Mouse (Mus musculus): ENCODE data around the gene Soga1. TPM values are rescaled to one million over a fixed set of nuclear protein-coding genes. Genes with fewer than 3 reads are reported as not detected.

Gene Soga1
- polyA plus RNA-seq (2016; fragmentation: Nextera tagmentation; extraction: Ambion mirVana): 5.3 and 5.7 TPM in 2 replicates

- peaks cover 52% of the 10 kb centered on the region for H3K4me1 ChIP-seq
- H3K27me3 ChIP-seq (ENCODE audit: low read depth, poor library complexity, severe bottlenecking): no peaks in the 10 kb centered on the region
- under 1% methylated on average over 128 of the region's 136 CpGs for WGBS
These were observed at the start of gene Soga1 for GRCm38 (mm10) chr2:157078793-157079700. Gene Soga1, minus strand, starts transcription at chr2:157079254.

DNA sequence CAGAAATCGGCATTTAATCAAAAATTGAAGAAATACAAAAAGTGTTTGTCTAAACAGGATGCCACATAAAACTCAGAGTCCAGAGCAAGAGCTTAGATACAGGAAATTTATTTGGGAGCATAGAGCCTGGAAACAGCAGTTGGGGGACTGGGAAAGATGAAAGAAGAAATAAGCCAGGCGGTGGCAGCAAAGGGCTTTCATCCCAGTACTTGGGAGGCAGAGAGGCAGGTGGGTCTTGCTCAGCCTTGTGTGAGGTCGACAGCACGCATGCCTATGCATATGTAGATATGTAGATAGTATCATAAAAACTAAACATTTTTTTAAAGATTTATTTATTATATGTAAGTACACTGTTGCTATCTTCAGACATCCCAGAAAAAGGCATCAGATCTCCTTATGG is 49.0 kb upstream of the Soga1 start:
- Histone ChIP-seq H3K27ac (no peak overlapping the region), H3K36me3 (peaks cover 28% of the 10 kb centered on the region), H3K27me3 (ENCODE audit: low read depth, poor library complexity, severe bottlenecking) (no peaks in the 10 kb centered on the region), H3K4me3 (no peak overlapping the region), H3K9me3 (replicated peaks) (no peaks in the 10 kb centered on the region), H3K4me1 (no peaks in the 10 kb centered on the region)
- no peak for DNase-seq (ENCODE audit: low spot score)
- 78% methylated on average over 4 of the region's 4 CpGs for WGBS

More at GRCm38 (mm10) chr2:157078793-157079700, at the start of gene Soga1:
- peaks cover 34% of the 10 kb centered on the region for H3K36me3 ChIP-seq
- DNase-seq (ENCODE audit: low spot score): peak; percentile 91
- peak within 1 kb of the TSS; percentile 92 for H3K4me3 ChIP-seq
- H3K27ac ChIP-seq: peak within 1 kb of the TSS; percentile 99
- H3K9me3 ChIP-seq (replicated peaks): no peaks in the 10 kb centered on the region

DNA sequence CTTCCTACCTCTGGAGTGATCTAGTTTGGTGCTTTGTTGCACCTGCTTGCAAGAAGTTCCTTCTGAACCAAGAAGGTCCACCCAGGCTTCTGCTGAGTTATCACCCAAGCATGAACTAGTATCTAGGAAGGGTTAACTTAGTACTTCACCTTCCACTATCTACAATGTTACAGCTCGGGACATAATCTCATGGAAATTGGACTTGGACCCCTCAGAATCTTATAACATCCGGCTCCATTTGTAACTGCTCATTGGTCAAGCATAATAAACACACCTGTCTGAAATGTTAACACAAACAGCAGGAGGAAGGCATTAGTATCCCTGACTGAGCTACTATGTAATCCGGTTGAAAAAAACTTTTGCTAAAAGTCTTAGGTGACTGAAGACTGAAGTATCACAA is 48.3 kb upstream of the Soga1 start:
- peaks cover 34% of the 10 kb centered on the region for H3K36me3 ChIP-seq
- H3K27ac ChIP-seq: no peak overlapping the region
- H3K4me3 ChIP-seq: no peak overlapping the region
- H3K9me3 ChIP-seq (replicated peaks): no peaks in the 10 kb centered on the region
- no peak for DNase-seq (ENCODE audit: low spot score)
- no peaks in the 10 kb centered on the region for H3K4me1 ChIP-seq
- no peaks in the 10 kb centered on the region for H3K27me3 ChIP-seq (ENCODE audit: low read depth, poor library complexity, severe bottlenecking)
- 90% methylated on average over 3 of the region's 3 CpGs for WGBS

- H3K9me3 ChIP-seq (replicated peaks): no peaks in the 10 kb centered on the region
- no peaks in the 10 kb centered on the region for H3K27me3 ChIP-seq (ENCODE audit: low read depth, poor library complexity, severe bottlenecking)
- H3K27ac ChIP-seq: no peak overlapping the region
- no peaks in the 10 kb centered on the region for H3K4me1 ChIP-seq
- 92% methylated on average over 3 of the region's 3 CpGs for WGBS
- no peak for DNase-seq (ENCODE audit: low spot score)
- H3K36me3 ChIP-seq: peaks cover 52% of the 10 kb centered on the region
- no peak overlapping the region for H3K4me3 ChIP-seq
These were observed 46.2 kb upstream of the Soga1 start for GRCm38 (mm10) chr2:157125246-157125645.

DNA sequence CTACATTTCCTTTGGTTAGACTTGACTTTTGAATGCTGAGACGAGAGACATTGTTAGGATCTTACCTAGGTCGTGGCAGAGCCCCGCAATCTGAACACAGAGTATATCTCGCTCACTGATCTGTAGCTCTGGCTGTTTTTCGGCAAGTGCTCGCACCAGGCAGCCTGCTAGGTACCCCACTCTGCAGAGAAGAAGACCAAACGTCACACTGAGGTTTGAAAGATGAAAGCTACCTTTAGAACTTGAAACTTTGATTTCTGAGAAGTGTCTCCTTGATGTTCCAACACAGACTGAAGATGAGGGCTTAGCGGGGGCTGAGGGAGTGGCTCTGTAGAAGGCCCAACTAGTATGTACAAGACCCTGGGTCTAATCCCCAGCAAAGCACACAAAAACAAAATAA is 42.7 kb upstream of the Soga1 start:
- peaks cover 56% of the 10 kb centered on the region for H3K36me3 ChIP-seq
- H3K27me3 ChIP-seq (ENCODE audit: low read depth, poor library complexity, severe bottlenecking): no peaks in the 10 kb centered on the region
- 93% methylated on average over 8 of the region's 8 CpGs for WGBS
- DNase-seq (ENCODE audit: low spot score): no peak
- H3K27ac ChIP-seq: no peak overlapping the region
- H3K9me3 ChIP-seq (replicated peaks): no peaks in the 10 kb centered on the region
- H3K4me3 ChIP-seq: no peak overlapping the region
- no peaks in the 10 kb centered on the region for H3K4me1 ChIP-seq

DNA sequence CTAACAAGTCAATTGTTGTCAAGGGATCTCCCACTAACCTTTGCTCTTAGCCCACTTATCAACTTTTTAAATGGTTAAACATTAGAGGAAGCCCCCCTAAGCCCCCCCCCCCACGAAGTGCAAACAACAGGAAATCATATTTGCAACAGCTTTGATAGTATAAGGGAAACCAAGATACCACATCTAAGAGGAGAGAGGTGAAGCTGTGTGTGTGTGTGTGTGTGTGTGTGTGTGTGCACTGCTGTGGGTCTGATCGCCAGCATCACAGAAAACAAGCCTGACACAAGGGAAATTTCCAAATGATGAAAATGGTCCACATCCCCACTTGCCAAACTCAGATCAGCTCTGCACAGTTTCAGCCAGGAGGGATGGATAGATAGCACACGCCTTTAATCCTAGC is 40.0 kb upstream of the Soga1 start:
- Histone ChIP-seq H3K27ac (no peak overlapping the region), H3K27me3 (ENCODE audit: low read depth, poor library complexity, severe bottlenecking) (no peaks in the 10 kb centered on the region), H3K36me3 (peaks cover 57% of the 10 kb centered on the region), H3K4me1 (no peaks in the 10 kb centered on the region), H3K9me3 (replicated peaks) (no peaks in the 10 kb centered on the region), H3K4me3 (no peak overlapping the region)
- WGBS: 83% methylated on average over 3 of the region's 3 CpGs
- DNase-seq (ENCODE audit: low spot score): no peak

- H3K27me3 ChIP-seq (ENCODE audit: low read depth, poor library complexity, severe bottlenecking): no peaks in the 10 kb centered on the region
- no peak overlapping the region for H3K27ac ChIP-seq
- no peak for DNase-seq (ENCODE audit: low spot score)
- H3K4me1 ChIP-seq: no peaks in the 10 kb centered on the region
- WGBS: 89% methylated on average over 4 of the region's 4 CpGs
- no peaks in the 10 kb centered on the region for H3K9me3 ChIP-seq (replicated peaks)
- no peak overlapping the region for H3K4me3 ChIP-seq
- H3K36me3 ChIP-seq: peaks cover 62% of the 10 kb centered on the region
These were observed 39.5 kb upstream of the Soga1 start for GRCm38 (mm10) chr2:157118556-157118955.

- peaks cover 64% of the 10 kb centered on the region for H3K36me3 ChIP-seq
These were observed 37.9 kb upstream of the Soga1 start for GRCm38 (mm10) chr2:157116964-157117363.

DNA sequence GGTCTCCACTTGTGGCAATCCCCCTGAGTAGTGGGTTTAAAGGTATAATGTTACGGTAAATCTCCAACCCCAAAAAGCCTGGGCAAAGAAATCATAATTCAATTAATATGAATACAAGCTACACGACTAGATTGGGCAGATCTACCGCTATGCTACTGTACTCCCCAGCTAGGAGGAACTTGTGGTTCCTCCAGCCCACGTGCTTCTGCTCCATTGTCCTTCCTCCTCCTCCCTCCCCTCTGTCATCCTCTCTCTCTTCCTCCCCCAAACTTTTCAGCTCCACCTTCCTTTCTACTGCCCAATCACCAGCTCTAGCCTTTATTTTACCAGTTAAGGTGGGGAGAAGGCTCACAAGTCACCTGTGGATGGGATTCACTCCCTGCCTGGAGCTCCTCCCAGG is 29.2 kb upstream of the Soga1 start:
- H3K9me3 ChIP-seq (replicated peaks): no peaks in the 10 kb centered on the region
- WGBS: 89% methylated on average over 4 of the region's 4 CpGs
- no peaks in the 10 kb centered on the region for H3K4me1 ChIP-seq
- no peak overlapping the region for H3K4me3 ChIP-seq
- no peak for DNase-seq (ENCODE audit: low spot score)
- no peak overlapping the region for H3K27ac ChIP-seq
- no peaks in the 10 kb centered on the region for H3K27me3 ChIP-seq (ENCODE audit: low read depth, poor library complexity, severe bottlenecking)
- peaks cover 84% of the 10 kb centered on the region for H3K36me3 ChIP-seq

More at GRCm38 (mm10) chr2:157116964-157117363, 37.9 kb upstream of the Soga1 start:
- DNase-seq (ENCODE audit: low spot score): no peak
- H3K4me1 ChIP-seq: no peaks in the 10 kb centered on the region
- H3K27ac ChIP-seq: no peak overlapping the region
- WGBS: 23% methylated on average over 3 of the region's 3 CpGs
- H3K4me3 ChIP-seq: no peak overlapping the region
- H3K27me3 ChIP-seq (ENCODE audit: low read depth, poor library complexity, severe bottlenecking): no peaks in the 10 kb centered on the region
- no peaks in the 10 kb centered on the region for H3K9me3 ChIP-seq (replicated peaks)

DNA sequence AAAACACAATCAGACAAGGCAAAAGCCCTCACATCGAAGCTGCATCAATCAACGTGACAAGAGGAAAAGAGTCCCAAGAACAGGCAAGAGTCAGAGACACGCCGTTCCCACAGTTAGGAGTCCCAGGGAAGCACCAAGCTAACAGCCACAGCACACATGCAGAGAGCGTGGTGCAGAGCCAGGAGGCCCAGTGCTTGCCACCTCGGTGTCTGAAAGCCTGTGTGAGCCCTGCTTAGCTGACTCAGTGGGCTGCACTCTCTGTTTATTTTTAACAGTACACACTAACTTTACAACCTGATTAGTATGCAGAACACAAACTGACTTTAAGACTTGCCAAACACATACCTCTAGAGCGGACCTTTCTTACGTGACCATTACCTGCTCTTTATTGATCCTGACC is 25.4 kb upstream of the Soga1 start:
- Histone ChIP-seq H3K4me3 (no peak overlapping the region), H3K9me3 (replicated peaks) (no peaks in the 10 kb centered on the region), H3K27me3 (ENCODE audit: low read depth, poor library complexity, severe bottlenecking) (no peaks in the 10 kb centered on the region), H3K27ac (no peak overlapping the region), H3K36me3 (peaks cover 87% of the 10 kb centered on the region), H3K4me1 (no peaks in the 10 kb centered on the region)
- DNase-seq (ENCODE audit: low spot score): no peak
- 93% methylated on average over 8 of the region's 8 CpGs for WGBS

GRCm38 (mm10) chr2:157102256-157102655 is 23.2 kb upstream of the Soga1 start:
- WGBS: 90% methylated on average over 2 of the region's 2 CpGs
- H3K27me3 ChIP-seq (ENCODE audit: low read depth, poor library complexity, severe bottlenecking): no peaks in the 10 kb centered on the region
- H3K36me3 ChIP-seq: peaks cover 86% of the 10 kb centered on the region
- H3K9me3 ChIP-seq (replicated peaks): no peaks in the 10 kb centered on the region
- no peak overlapping the region for H3K4me3 ChIP-seq
- no peak overlapping the region for H3K27ac ChIP-seq
- DNase-seq (ENCODE audit: low spot score): no peak
- no peaks in the 10 kb centered on the region for H3K4me1 ChIP-seq

DNA sequence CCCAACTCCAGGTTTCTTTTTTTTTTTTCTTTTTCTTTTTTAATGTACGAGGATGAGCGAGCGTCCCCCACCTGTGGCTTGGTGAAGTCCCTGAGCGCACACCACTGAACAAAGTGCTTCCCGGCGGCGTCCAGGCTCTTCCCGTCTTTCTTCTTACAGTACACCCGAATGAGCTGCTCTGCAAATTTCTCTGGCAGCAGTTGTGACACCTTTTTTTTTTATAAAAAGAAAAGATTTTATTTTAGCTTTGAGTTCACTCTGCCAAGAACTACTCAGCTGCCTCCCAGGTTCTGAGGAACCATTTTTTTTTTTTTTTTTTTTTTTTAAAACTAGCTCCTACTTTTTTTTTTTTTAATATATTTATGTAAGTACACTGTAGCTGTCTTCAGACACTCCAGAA is 22.6 kb upstream of the Soga1 start:
- 96% methylated on average over 9 of the region's 9 CpGs for WGBS
- no peak overlapping the region for H3K4me3 ChIP-seq
- no peak overlapping the region for H3K27ac ChIP-seq

GRCm38 (mm10) chr2:157100319-157100605 is 21.2 kb upstream of the Soga1 start:
- peaks cover 73% of the 10 kb centered on the region for H3K36me3 ChIP-seq

More for the DNA sequence above, 22.6 kb upstream of the Soga1 start:
- Histone ChIP-seq H3K4me1 (no peaks in the 10 kb centered on the region), H3K27me3 (ENCODE audit: low read depth, poor library complexity, severe bottlenecking) (no peaks in the 10 kb centered on the region), H3K9me3 (replicated peaks) (no peaks in the 10 kb centered on the region), H3K36me3 (peaks cover 80% of the 10 kb centered on the region)
- DNase-seq (ENCODE audit: low spot score): no peak

More at GRCm38 (mm10) chr2:157100319-157100605, 21.2 kb upstream of the Soga1 start:
- H3K27me3 ChIP-seq (ENCODE audit: low read depth, poor library complexity, severe bottlenecking): no peaks in the 10 kb centered on the region
- no peak overlapping the region for H3K27ac ChIP-seq
- 89% methylated on average over 12 of the region's 12 CpGs for WGBS
- no peaks in the 10 kb centered on the region for H3K9me3 ChIP-seq (replicated peaks)
- H3K4me3 ChIP-seq: no peak overlapping the region
- no peaks in the 10 kb centered on the region for H3K4me1 ChIP-seq
- no peak for DNase-seq (ENCODE audit: low spot score)
